Mouse (Mus musculus) midbrain, postnatal 0 days (tissue): Measurements from ENCODE around the gene Nxph4. TPM values are rescaled to one million over a fixed set of nuclear protein-coding genes. Genes with fewer than 3 reads are reported as not detected.

Experiments used
- ATAC-seq: fragments of 200-750 bp; cut with Nextera tagmentation; 2 replicates; pipeline ENCODE4 v1.8.0; 2017; ENCODE audit warnings: moderate number of reproducible peaks, mild to moderate bottlenecking, moderate TSS enrichment, moderate library complexity; ENCODE audit not compliant: low FRiP score
- DNase-seq: peaks from one replicate; pipeline ENCODE4 v3.0.0-alpha.2; 2015; ENCODE audit warnings: low spot score
- H3K27ac ChIP-seq: fragments of 300-500 bp; sonication (generic); 2 replicates; pipeline ENCODE4 v1.5.1; 2014; ENCODE audit warnings: low read depth, mild to moderate bottlenecking, low read length, mixed read lengths
- H3K27me3 ChIP-seq: fragments of 300-500 bp; sonication (generic); 2 replicates; pipeline ENCODE4 v1.6.1; 2014; ENCODE audit warnings: low read length, control low read depth, mixed read lengths; ENCODE audit not compliant: insufficient read depth
- H3K36me3 ChIP-seq: fragments of 300-500 bp; sonication (generic); 2 replicates; pipeline ENCODE4 v1.6.1; 2014; ENCODE audit warnings: low read length, control low read depth, mixed read lengths; ENCODE audit not compliant: insufficient read depth
- H3K4me1 ChIP-seq: fragments of 300-500 bp; sonication (generic); 2 replicates; pipeline ENCODE4 v1.6.1; 2014; ENCODE audit warnings: mild to moderate bottlenecking, control low read depth, antibody characterized with exemption, low read length, mixed read lengths; ENCODE audit not compliant: insufficient read depth
- H3K4me2 ChIP-seq: fragments of 300-500 bp; sonication (generic); 2 replicates; pipeline ENCODE4 v1.6.1; 2014; ENCODE audit warnings: low read depth, mild to moderate bottlenecking, low read length, mixed read lengths; ENCODE audit not compliant: poor library complexity, severe bottlenecking
- H3K4me3 ChIP-seq: fragments of 300-500 bp; sonication (generic); 2 replicates; pipeline ENCODE4 v1.5.1; 2014; ENCODE audit warnings: low read depth, mild to moderate bottlenecking, low read length, moderate library complexity
- H3K9ac ChIP-seq: fragments of 300-500 bp; sonication (generic); replicated peaks from 2 replicates; pipeline ENCODE4 v1.6.1; 2014; ENCODE audit warnings: mild to moderate bottlenecking, low read length, moderate library complexity, mixed read lengths; ENCODE audit not compliant: poor library complexity, severe bottlenecking
- H3K9me3 ChIP-seq: fragments of 300-500 bp; sonication (generic); 2 replicates; pipeline ENCODE4 v1.6.1; 2016; ENCODE audit warnings: low read length, control low read depth
- CTCF ChIP-seq: IDR thresholded peaks from 2 replicates; pipeline ENCODE4 v1.5.1; 2016; ENCODE audit warnings: antibody characterized with exemption, mild to moderate bottlenecking
- WGBS: fragments of 180-500 bp; shearing (Covaris S2); extraction: QIAGEN DNeasy Blood & Tissue Kit; methylation state at CpG from one replicate; pipeline ENCODE4 v1.1.7; 2014; 5-methylcytosine and 5-hydroxymethylcytosine counted together
- polyA plus RNA-seq: library from polyadenylated mRNA; unstranded; fragments of >200 nt; fragmentation: Nextera tagmentation; extraction: Ambion mirVana; gene quantifications from 2 replicates; pipeline ENCODE4 v1.2.1, GENCODE M21; 2015
- total RNA-seq: library from RNA; depleted of rRNA; stranded (reverse); fragments of >200 nt; gene quantifications from 2 replicates; pipeline ENCODE4 v1.2.3, GENCODE M21; 2014

The Nxph4 gene
- total and polyA plus RNA-seq, 2 experiments from 2014 or later, result 22.6 to 68.9 TPM

DNA sequence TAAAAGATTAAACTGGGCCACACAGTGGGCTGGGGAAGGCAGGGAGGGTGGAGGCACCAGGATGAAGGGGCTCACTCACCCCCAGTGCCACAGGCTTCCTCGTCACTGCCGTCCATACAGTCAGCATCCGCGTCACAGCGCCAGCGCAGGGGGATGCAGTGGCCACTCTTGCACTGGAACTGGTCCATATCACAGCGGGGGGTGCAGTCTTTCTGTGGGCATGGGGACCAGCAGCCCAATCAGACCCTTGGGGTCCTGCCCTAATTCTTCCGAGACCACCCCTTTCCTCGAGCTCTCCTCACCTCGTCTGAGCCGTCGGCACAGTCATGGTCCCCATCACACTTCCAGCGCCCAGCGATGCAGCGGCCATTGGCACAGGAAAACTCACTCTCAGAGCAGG is 13.9 kb upstream of the Nxph4 start:
- no peaks in the 10 kb centered on the region for H3K4me1 ChIP-seq

DNA sequence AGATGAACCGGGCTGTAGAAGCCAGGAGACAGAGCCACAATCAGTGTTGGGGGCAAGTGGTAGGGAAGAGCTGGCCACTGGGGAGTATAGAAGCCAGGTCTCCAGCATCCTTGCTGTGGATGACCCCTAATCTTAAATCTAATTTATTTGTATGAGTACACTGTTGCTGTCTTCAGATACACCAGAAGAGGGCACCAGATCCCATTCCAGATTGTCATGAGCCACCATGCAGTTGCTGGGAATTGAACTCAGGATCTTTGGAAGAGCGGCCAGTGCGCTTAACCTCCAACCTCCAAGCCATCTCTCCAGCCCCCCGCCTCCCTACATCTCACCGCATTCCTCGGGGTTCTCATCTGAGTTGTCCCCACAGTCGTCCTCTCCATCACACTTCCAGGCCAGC is 12.1 kb upstream of the Nxph4 start:
- Histone ChIP-seq H3K9ac (no peak overlapping the region), H3K27me3 (no peaks in the 10 kb centered on the region), H3K36me3 (peaks cover 95% of the 10 kb centered on the region), H3K9me3 (no peaks in the 10 kb centered on the region), H3K4me1 (no peaks in the 10 kb centered on the region), H3K4me2 (no peak overlapping the region), H3K4me3 (no peak overlapping the region), H3K27ac (no peak overlapping the region)
- 93% methylated on average over 7 of the region's 7 CpGs for WGBS
- peak; percentile 65 for TF ChIP-seq CTCF
- ATAC-seq (no peak), DNase-seq (no peak)

More for the DNA sequence above, 13.9 kb upstream of the Nxph4 start:
- WGBS, result 94% methylated on average over 15 of the region's 15 CpGs
- ATAC-seq (no peak), DNase-seq (no peak)
- Histone ChIP-seq H3K27ac (no peak overlapping the region), H3K9me3 (no peaks in the 10 kb centered on the region), H3K36me3 (peaks cover 96% of the 10 kb centered on the region), H3K4me2 (no peak overlapping the region), H3K4me3 (no peak overlapping the region), H3K27me3 (no peaks in the 10 kb centered on the region), H3K9ac (no peak overlapping the region)
- TF ChIP-seq CTCF, result no peak

DNA sequence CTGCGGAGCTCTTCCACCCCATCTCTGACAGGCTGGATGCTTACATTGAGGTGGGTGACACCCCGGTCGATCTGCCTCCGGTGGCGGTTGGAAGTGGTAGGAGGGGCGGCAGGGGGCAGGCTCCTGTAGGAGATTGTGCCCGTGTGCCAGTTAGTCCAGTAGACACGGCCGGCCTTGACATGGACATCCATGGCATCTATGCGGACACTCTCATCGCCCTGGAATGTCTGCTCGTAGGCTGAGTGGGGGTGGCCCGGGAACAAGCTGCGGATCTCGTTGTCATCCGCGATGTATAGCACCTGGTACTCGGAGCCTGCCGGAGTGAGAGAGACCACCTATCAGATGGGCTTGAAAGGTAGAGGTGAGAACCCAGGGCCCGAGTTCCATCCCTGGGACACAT is 10.0 kb upstream of the Nxph4 start:
- no peak overlapping the region for H3K27ac ChIP-seq
- 93% methylated on average over 20 of the region's 20 CpGs for WGBS
- ATAC-seq (no peak), DNase-seq (no peak)
- no peaks in the 10 kb centered on the region for H3K4me1 ChIP-seq
- no peak overlapping the region for H3K4me2 ChIP-seq
- no peak overlapping the region for H3K4me3 ChIP-seq
- no peaks in the 10 kb centered on the region for H3K27me3 ChIP-seq
- no peak overlapping the region for H3K9ac ChIP-seq
- peaks cover 94% of the 10 kb centered on the region for H3K36me3 ChIP-seq
- H3K9me3 ChIP-seq, result no peaks in the 10 kb centered on the region
- no peak for TF ChIP-seq CTCF

DNA sequence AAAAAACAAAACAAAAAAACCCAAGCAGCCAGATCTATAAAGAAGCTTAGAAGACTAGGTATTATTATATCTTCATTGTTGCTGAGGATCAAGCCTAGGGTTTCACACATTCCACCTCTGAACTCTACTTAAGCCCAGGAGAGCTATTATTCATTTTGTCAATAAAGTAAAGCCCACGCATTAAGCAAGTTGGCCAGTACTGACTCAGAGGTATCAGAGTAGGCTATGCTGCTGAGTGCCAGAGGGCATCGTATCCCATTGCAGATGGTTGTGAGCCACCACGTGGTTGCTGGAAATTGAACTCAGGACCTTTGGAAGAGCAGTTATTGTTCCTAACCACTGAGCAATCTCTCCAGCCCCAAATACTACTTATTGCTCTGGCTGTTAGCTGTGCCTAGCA is 9.6 kb upstream of the Nxph4 start:
- H3K4me3 ChIP-seq, result no peak overlapping the region
- H3K4me1 ChIP-seq, result no peaks in the 10 kb centered on the region
- H3K9me3 ChIP-seq, result no peaks in the 10 kb centered on the region
- ATAC-seq (no peak), DNase-seq (no peak)
- peaks cover 94% of the 10 kb centered on the region for H3K36me3 ChIP-seq
- no peak for TF ChIP-seq CTCF
- no peak overlapping the region for H3K27ac ChIP-seq
- 79% methylated on average over 3 of the region's 3 CpGs for WGBS
- H3K4me2 ChIP-seq, result no peak overlapping the region
- H3K27me3 ChIP-seq, result no peaks in the 10 kb centered on the region
- H3K9ac ChIP-seq, result no peak overlapping the region

DNA sequence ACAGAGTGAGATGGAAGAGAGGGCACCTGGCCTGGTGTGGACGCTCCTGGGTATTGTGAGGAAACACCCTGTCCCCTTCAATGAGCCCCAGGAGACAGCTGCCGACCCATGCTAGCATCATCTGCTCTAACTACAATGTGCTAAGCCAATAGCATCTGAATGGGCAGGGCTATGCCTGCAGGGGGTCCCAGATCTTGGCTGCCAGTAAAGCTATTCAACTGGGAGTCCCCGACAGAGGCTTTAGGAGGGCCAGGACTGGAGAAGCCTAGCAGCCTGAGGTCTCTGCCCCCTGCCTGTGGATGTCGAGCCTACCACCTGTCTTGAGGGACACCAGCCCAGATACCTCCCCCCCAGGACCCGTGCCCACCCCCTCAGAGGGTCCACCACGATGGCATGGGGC is 8.4 kb upstream of the Nxph4 start:
- Histone ChIP-seq H3K9ac (no peak overlapping the region), H3K4me3 (no peak overlapping the region), H3K9me3 (no peaks in the 10 kb centered on the region), H3K36me3 (peaks cover 89% of the 10 kb centered on the region), H3K4me2 (no peak overlapping the region), H3K27ac (no peak overlapping the region), H3K4me1 (no peaks in the 10 kb centered on the region), H3K27me3 (no peaks in the 10 kb centered on the region)
- 26% methylated on average over 6 of the region's 6 CpGs for WGBS
- DNase-seq, result peak; percentile 60
- no peak for TF ChIP-seq CTCF
- ATAC-seq, result no peak

DNA sequence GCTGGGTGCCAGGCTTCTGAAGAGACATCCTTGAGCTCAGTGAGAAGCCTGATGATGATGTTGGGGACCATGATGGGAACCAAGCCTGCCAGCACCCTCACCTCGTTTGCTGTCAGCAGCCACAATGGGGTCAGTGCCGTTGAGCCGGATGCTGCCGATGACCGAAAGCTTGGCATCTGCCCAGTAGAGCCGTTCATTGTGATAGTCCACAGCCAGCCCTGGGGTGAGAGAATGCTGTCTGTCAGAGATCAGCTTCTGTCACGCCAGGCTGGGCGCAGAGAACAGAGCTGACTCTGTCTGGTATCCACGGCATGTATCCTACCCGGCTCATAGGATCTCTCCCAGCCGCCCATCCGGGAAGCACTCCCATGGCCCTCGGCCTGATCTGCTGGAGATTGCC is 7.7 kb upstream of the Nxph4 start:
- Histone ChIP-seq H3K27me3 (no peaks in the 10 kb centered on the region), H3K36me3 (peaks cover 83% of the 10 kb centered on the region), H3K4me3 (no peak overlapping the region), H3K9ac (no peak overlapping the region), H3K9me3 (no peaks in the 10 kb centered on the region), H3K4me1 (no peaks in the 10 kb centered on the region), H3K4me2 (no peak overlapping the region), H3K27ac (no peak overlapping the region)
- 41% methylated on average over 13 of the region's 13 CpGs for WGBS
- no peak for DNase-seq
- ATAC-seq, result 0 out of 2 replicates have a peak, but pooled peaks have one; percentile 7
- no peak for TF ChIP-seq CTCF
